Mouse (Mus musculus) heart, adult 8-10 months (tissue): ENCODE data around the gene L1cam. TPM values are rescaled to one million over a fixed set of nuclear protein-coding genes. Genes with fewer than 3 reads are reported as not detected.

Experiments
- DNase-seq: peaks from one replicate; pipeline ENCODE4 v3.0.0; 2022; ENCODE audit warnings: low spot score
- total RNA-seq, 4 experiments: library from RNA; stranded (reverse); gene quantifications; 2 replicates each; pipeline ENCODE4 v1.2.4; 2022

The L1cam gene
- total RNA-seq: 1 to 10 TPM; 3.3 to 5.3 (median 4.2) TPM

DNA sequence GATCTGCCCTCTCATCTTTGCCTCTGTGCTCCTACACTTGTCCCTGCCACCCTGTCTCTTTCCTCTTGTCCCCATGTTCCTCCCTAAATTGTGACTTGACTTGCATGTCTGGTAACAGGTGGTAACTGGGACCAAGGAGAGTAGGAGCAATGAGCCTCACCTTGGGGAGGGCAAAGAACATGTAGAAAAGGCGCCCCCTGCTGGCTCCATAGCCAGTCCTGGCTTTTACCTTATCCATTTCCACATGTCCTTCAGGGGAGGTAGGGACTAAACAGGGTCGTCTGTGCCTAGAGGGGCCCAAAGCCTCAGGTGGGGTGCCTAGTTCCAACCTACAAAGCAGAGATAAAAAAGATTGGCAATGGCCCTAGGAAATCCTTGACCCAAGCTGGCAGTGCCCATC, at the start of gene L1cam:
Gene L1cam, minus strand, starts transcription at position 387 of the 400 bp plus-strand sequence.
- no peak for DNase-seq

GRCm38 (mm10) chrX:73942294-73942693, 46.4 kb upstream of the L1cam start:
- no peak for DNase-seq

DNA sequence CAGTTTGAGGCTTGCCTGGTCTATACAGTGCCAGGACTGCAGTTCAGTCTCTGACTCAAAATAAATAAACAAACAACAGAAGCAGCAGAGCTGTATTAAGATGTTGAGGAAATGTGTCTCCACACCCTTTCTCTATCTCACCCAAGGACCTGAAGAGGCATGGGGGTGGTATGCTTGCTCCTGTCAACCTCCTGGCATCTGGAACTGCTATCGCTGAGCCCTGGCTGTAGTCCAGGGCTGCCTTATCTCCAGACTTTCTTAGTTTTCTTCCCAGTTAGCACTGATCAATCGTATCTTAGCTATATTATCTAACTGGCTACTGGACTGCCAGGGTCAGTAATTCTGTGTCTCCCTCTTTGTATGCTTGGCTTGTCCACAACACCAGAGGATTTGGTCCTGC, 46.0 kb upstream of the L1cam start:
- no peak for DNase-seq

- no peak for DNase-seq
Measured at GRCm38 (mm10) chrX:73931871-73932270, 36.0 kb upstream of the L1cam start.

DNA sequence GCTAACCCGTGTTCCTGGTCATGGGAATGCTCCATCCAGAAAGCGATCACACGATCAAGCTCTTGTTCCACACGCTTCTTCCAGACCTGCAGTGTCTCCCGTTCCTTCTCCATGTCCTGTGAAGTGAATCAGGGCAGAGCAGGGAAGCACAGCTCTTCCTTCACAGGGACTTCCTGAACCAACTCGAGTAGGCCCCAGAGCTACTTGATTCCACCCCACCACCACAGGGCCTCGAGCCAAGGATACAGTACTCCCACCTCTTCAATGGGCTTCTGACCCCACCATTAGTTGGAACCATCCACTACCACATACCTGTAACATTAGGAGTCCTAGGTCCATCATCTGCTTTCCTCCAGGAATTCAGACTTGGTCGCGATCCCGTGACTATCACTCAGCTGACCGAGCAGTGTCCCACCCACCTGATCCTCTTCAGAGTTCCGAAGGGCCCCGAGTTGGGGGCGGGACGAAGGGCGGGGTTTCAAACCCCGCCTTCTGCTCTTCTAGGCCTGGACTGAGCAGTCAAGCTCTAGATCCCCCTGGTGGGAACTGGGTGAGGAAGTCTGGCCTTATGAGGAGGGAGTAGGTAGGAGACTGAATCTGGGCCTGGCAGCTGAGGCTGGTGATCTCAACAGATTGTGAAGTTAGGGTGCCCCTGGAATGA, 34.6 kb upstream of the L1cam start, which contains the start of gene Renbp:
Gene Renbp, minus strand, starts transcription at position 449 of the 661 bp plus-strand sequence.
- DNase-seq: peak; percentile 69

GRCm38 (mm10) chrX:73922550-73922882, 26.6 kb upstream of the L1cam start:
- no peak for DNase-seq

- DNase-seq: peak; percentile 84
Measured at GRCm38 (mm10) chrX:73921823-73922549, 26.1 kb upstream of the L1cam start, which contains the start of the genes Arhgap4 and Naa10. Arhgap4 (minus strand) TSS chrX:73921870. Naa10 (minus strand) TSS chrX:73921944.

- no peak for DNase-seq
Measured at GRCm38 (mm10) chrX:73921285-73921822, 25.4 kb upstream of the L1cam start.

- no peak for DNase-seq
Measured at GRCm38 (mm10) chrX:73918631-73919030, 22.7 kb upstream of the L1cam start.

- no peak for DNase-seq
Measured at GRCm38 (mm10) chrX:73916945-73917344, 21.0 kb upstream of the L1cam start.

DNA sequence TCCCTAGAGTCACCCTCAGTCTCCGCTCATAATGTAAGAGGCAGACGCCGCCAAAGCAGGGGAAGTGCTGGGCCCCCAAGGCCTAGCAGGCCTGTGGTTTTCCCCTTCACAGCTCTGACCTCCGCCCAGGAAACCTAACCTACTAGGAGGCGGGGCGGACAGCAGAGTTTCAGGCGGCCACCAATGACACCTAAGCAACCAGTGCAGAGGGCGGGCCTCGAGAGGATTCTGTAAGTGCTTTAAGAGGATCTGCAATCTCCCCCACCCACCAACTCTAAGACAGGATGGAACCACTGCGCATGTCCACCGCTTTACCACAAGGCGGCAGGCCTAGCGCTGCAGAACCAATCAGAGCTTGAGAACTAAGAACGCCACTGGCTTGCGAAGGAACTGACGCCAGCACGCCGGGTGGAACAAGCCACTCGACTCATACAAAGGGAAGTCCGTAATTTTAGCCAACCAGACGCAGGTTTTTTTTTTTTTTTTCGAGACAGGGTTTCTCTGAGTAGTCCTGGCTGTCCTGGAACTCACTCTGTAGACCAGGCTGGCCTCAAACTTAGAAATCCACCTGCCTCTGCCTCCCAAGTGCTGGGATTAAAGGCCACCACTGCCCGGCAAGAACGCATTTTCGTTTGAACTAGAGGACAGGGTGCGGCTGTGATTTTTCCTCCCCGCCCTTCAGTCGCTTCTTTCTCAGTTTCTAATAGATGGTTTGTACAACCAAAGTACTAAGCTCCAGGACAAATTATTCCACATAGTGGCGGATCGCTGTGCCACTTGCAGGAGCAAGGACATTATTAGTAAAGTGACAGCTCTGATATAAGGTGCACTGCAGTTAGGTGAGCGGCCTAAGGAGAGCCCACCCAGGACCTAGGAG, 19.2 kb upstream of the L1cam start:
- peak; percentile 90 for DNase-seq

- no peak for DNase-seq
Measured at GRCm38 (mm10) chrX:73911588-73911987, 15.7 kb upstream of the L1cam start.

- DNase-seq: no peak
Measured at GRCm38 (mm10) chrX:73911156-73911555, 15.3 kb upstream of the L1cam start.

DNA sequence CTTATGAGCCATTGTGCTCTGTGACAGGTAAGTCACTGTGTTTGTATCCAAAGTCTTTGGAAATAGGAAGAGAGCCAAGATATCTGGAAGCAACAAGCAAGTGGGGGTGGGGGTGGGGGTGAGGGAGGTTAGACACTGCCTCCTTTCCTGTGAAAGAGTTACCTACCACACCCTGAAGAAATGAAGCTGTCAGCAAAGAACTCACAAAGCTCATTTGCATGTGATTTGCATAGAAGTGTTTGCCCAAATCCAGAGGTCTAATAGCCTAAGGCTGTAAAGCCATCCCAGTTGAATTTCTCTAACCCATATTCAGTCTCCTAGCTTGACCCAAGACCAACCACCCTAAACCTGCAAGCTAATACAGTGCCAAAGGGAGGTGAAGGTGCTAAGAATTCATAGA, 14.5 kb upstream of the L1cam start:
- DNase-seq: no peak

DNA sequence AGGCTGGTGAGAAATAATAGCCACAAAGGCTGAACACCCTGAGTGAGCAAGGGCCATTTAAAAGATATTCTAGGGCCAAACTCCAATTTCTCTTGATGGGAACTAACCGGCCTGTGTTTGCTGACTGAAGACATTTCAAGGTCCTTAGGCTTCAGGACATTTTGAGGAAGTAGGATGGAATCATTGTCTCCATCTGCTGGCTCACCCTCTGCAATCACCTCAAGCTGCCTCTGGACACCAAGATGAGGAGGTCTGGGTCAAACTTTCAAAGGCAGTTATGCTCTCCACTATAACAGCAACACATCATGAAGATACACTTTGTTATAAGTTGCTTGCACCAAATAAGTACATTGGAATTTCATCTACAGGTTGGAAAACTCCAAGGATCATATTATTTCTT, 14.1 kb upstream of the L1cam start:
- DNase-seq: no peak

- DNase-seq: no peak
Measured at GRCm38 (mm10) chrX:73897959-73898358, 2.1 kb upstream of the L1cam start.

GRCm38 (mm10) chrX:73892833-73893232, 3.1 kb downstream of the L1cam start:
- DNase-seq: no peak

DNA sequence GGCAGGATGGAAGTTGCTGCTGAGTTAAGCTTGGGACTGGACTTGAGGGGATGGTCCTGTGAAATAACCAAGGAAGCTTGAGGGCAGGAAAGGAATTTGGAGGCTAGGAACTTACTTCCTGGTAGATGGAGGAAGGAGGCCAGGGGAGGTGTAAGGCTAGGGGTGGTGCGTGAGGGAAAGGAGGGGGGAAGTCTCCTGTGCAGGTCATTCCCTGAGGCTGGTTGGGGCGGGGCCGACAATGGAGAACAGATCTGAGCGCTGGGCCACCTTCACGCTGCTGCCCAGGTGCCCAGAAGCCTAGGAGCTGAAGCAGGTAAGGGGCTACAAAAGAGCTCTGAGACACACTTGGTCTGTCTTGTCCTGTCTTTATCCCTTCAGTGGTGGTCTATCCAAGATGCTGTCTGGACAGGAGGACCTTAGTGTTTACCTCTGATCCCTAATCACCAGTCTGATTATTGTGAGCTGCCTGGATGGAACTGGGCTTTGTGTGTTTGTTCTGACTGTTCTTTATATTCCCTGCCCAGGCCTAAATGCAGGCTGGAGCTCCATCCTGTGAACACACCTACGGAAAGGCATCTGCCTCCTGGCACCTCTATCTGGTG, 4.3 kb downstream of the L1cam start, which contains the start of gene Avpr2:
Gene Avpr2, plus strand, starts transcription at position 552 of the 602 bp plus-strand sequence.
- no peak for DNase-seq

DNA sequence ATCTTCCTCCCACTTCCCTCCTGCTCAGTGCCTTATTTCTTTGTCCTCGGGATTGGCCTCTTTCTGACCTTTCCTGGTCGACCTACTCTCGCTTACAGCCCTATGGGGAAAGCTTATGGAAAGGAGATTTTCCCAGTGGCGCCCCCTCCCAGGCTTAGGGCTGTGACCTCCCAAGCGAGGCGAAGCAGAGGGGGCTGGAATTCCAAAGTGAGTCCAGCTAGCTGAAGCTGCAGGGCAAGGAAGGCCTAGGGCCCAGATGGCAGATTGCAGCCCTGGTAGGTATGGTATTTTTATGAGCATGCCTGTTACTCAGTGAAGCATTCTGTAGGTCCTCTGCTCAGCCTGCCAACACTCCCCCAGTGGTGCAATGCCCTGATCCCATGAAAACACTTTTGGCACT, 14.4 kb downstream of the L1cam start:
- no peak for DNase-seq

DNA sequence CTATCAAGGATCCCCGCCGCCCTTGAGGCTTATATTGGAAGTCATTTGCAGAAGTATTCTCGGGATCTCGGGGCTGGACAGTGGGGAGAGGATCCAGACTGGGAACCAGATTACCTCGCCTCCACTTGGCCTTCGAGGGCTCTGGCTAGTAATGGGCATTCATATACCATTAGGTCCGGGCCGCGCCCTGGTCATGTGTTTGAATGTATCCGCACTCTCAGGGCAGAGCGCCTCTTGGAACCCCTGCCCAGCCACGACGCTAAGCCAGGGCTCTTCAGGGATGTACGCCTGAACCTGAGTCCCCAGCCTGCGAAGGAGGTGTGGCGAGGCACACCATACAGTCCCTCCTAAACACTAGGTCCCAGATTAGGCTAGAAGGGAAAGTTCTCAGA, 14.9 kb downstream of the L1cam start:
- DNase-seq: no peak
